Mouse (Mus musculus) granulocyte monocyte progenitor cell, adult 5-6 weeks (primary cell): Measurements from ENCODE around the gene Gm44973. TPM values are rescaled to one million over a fixed set of nuclear protein-coding genes. Genes with fewer than 3 reads are reported as not detected.
A peak's percentile ranks its signal among the peaks of the same experiment; 100 is the strongest.
"Not testable (repeated sequence)": the region's sequence is repeated elsewhere in the genome, so short reads cannot be mapped to it uniquely, and the experiment has no call there.

ENCODE experiments used
- ATAC-seq: replicated peaks from 2 replicates; pipeline ENCODE4 v1.8.0; 2016; ENCODE audit warnings: mild to moderate bottlenecking, moderate TSS enrichment, inconsistent platforms; ENCODE audit not compliant: poor library complexity, severe bottlenecking
- total RNA-seq, 2 experiments: library from RNA; stranded (forward) in 1 of 2; stranded (reverse) in 1 of 2; fragments of 200-712, 200-1000 nt in 1 of 2; fragments of >200 nt in 1 of 2; fragmentation: Nextera tagmentation in 1 of 2; gene quantifications; 2 replicates each; pipeline ENCODE4 v1.2.3; 2014 to 2017

Gm44973 gene
- total RNA-seq, 2 experiments from 2014 or later: 7.5 TPM; not detected in 1

GRCm38 (mm10) chr7:5014251-5015117 is 812 bp upstream of the Gm44973 start, which contains the start of the genes Zfp524 and Fiz1:
Gene Zfp524 (plus strand): TSS chr7:5014415.
Gene Fiz1 (minus strand): TSS chr7:5014697.
- peak; percentile 61 for ATAC-seq

GRCm38 (mm10) chr7:5016057-5016456 is 761 bp downstream of the Gm44973 start:
- no peak for ATAC-seq

GRCm38 (mm10) chr7:5016920-5017319 is 1.6 kb downstream of the Gm44973 start:
- ATAC-seq: no peak

- ATAC-seq: no peak
Observed at GRCm38 (mm10) chr7:5017352-5017751, 2.1 kb downstream of the Gm44973 start.

GRCm38 (mm10) chr7:5017931-5018330 is 2.6 kb downstream of the Gm44973 start:
- no peak for ATAC-seq

GRCm38 (mm10) chr7:5019576-5019975 is 4.3 kb downstream of the Gm44973 start:
- ATAC-seq: not testable (repeated sequence)

- ATAC-seq: peak; percentile 76
Observed at GRCm38 (mm10) chr7:5020000-5020681, 4.8 kb downstream of the Gm44973 start, which contains the start of the genes Zfp865 and Ccdc106. Gene Zfp865 (plus strand): TSS chr7:5020376. Gene Ccdc106 (plus strand): TSS chr7:5020553.

GRCm38 (mm10) chr7:5020685-5021084 is 5.4 kb downstream of the Gm44973 start:
- ATAC-seq: no peak

- no peak for ATAC-seq
Observed at GRCm38 (mm10) chr7:5021197-5021596, 5.9 kb downstream of the Gm44973 start.

GRCm38 (mm10) chr7:5029543-5029942 is 14.2 kb downstream of the Gm44973 start:
- no peak for ATAC-seq

- ATAC-seq: no peak
Observed at GRCm38 (mm10) chr7:5029946-5030345, 14.7 kb downstream of the Gm44973 start.

GRCm38 (mm10) chr7:5030554-5031275 is 15.4 kb downstream of the Gm44973 start:
- no peak for ATAC-seq

- ATAC-seq: no peak
Observed at GRCm38 (mm10) chr7:5031496-5031895, 16.2 kb downstream of the Gm44973 start.

- ATAC-seq: no peak
Observed at GRCm38 (mm10) chr7:5033818-5034217, 18.5 kb downstream of the Gm44973 start, which contains the start of gene 4632433K11Rik. Gene 4632433K11Rik (plus strand): TSS chr7:5034118.

- ATAC-seq: no peak
Observed at GRCm38 (mm10) chr7:5035628-5036027, 20.3 kb downstream of the Gm44973 start.

GRCm38 (mm10) chr7:5036136-5036535 is 20.8 kb downstream of the Gm44973 start:
- ATAC-seq: no peak

- no peak for ATAC-seq
Observed at GRCm38 (mm10) chr7:5037026-5037425, 21.7 kb downstream of the Gm44973 start.

- no peak for ATAC-seq
Observed at GRCm38 (mm10) chr7:5037467-5037866, 22.2 kb downstream of the Gm44973 start.

GRCm38 (mm10) chr7:5038109-5038732 is 22.9 kb downstream of the Gm44973 start, which contains the start of gene Zfp784:
Gene Zfp784 (minus strand): TSS chr7:5038446.
- peak; percentile 95 for ATAC-seq

- no peak for ATAC-seq
Observed at GRCm38 (mm10) chr7:5038940-5039339, 23.6 kb downstream of the Gm44973 start.
